Mouse (Mus musculus) embryonic facial prominence, embryonic 13.5 days (tissue): ENCODE results near the gene Tfip11. TPM values are rescaled to one million over a fixed set of nuclear protein-coding genes. Genes with fewer than 3 reads are reported as not detected.

Experiments used
- polyA plus RNA-seq: library from polyadenylated mRNA; unstranded; fragments of >200 nt; fragmentation: Nextera tagmentation; extraction: Ambion mirVana; gene quantifications from 2 replicates; pipeline ENCODE4 v1.2.1, GENCODE M21; 2015

The Tfip11 gene
- polyA plus RNA-seq, 1 experiment from 2014 or later = 31.8 TPM

Other genes with a start within 250 kb of the Tfip11 start
- gene Cryba4, start 73.8 kb upstream of the Tfip11 start, polyA plus RNA-seq = 1.0 and 1.9 TPM in 2 replicates
- 1.0 and 1.3 TPM in 2 replicates for gene Crybb1, start 70.5 kb upstream of the Tfip11 start, polyA plus RNA-seq
- gene Tpst2, start 49.7 kb upstream of the Tfip11 start, polyA plus RNA-seq = 38.7 and 42.8 TPM in 2 replicates
- gene Srrd, start 16.7 kb downstream of the Tfip11 start, polyA plus RNA-seq = 42.1 and 54.9 TPM in 2 replicates
- gene Hps4, start 16.7 kb downstream of the Tfip11 start, polyA plus RNA-seq = 42.4 and 42.9 TPM in 2 replicates
- 0.18 and 0.34 TPM in 2 replicates for gene Gm6583, start 29.7 kb downstream of the Tfip11 start, polyA plus RNA-seq
- gene Asphd2, start 68.5 kb downstream of the Tfip11 start, polyA plus RNA-seq = 14.5 and 14.8 TPM in 2 replicates
- 0.08 and 0.15 TPM in 2 replicates for gene Gm6588, start 123.1 kb downstream of the Tfip11 start, polyA plus RNA-seq